Mouse (Mus musculus) small intestine, adult 2 months (tissue): ENCODE data around the gene Rbm43. TPM values are rescaled to one million over a fixed set of nuclear protein-coding genes. Genes with fewer than 3 reads are reported as not detected.

Experiments used
- H3K27ac ChIP-seq: fragments of 200-500 bp; 2 replicates; pipeline ENCODE4 v1.5.1; 2012; ENCODE audit warnings: low read depth, low read length, control low read depth, inconsistent platforms; ENCODE audit not compliant: insufficient read depth
- H3K27me3 ChIP-seq: fragments of 200-500 bp; 2 replicates; pipeline ENCODE4 v1.6.1; 2012; ENCODE audit warnings: mild to moderate bottlenecking, moderate library complexity, low read length, inconsistent platforms; ENCODE audit not compliant: control insufficient read depth, insufficient read depth
- H3K36me3 ChIP-seq: fragments of 200-500 bp; 2 replicates; pipeline ENCODE4 v1.6.1; 2012; ENCODE audit warnings: mild to moderate bottlenecking, low read length, control low read depth, inconsistent platforms; ENCODE audit not compliant: control insufficient read depth, insufficient read depth
- H3K4me1 ChIP-seq: fragments of 200-500 bp; 2 replicates; pipeline ENCODE4 v1.6.1; 2012; ENCODE audit warnings: low read length, inconsistent platforms, mixed read lengths; ENCODE audit not compliant: control insufficient read depth, insufficient read depth, insufficient read length
- H3K4me3 ChIP-seq: fragments of 200-500 bp; 2 replicates; pipeline ENCODE4 v1.5.1; 2012; ENCODE audit warnings: low read depth, mild to moderate bottlenecking, control low read depth, inconsistent platforms, low read length, moderate library complexity
- CTCF ChIP-seq: fragments of 200-500 bp; IDR thresholded peaks from 2 replicates; pipeline ENCODE4 v1.5.1; 2012; ENCODE audit warnings: low read depth, mild to moderate bottlenecking, control low read depth, inconsistent platforms, low read length, moderate library complexity, mixed read lengths; ENCODE audit not compliant: insufficient replicate concordance, insufficient read length; ENCODE audit errors: extremely low read depth
- POLR2A ChIP-seq: fragments of 200-500 bp; IDR thresholded peaks from 2 replicates; pipeline ENCODE4 v1.6.1; 2012; ENCODE audit warnings: low read depth, mild to moderate bottlenecking, control low read depth, inconsistent platforms, low read length, moderate library complexity
- WGBS: fragments of 180-500 bp; shearing (Covaris S2); methylation state at CpG from one replicate; pipeline ENCODE4 v1.1.7; 2018; 5-methylcytosine and 5-hydroxymethylcytosine counted together
- polyA plus RNA-seq: library from polyadenylated mRNA; depleted of rRNA; stranded (reverse); fragments of >200 nt; gene quantifications from 2 replicates; pipeline ENCODE4 v1.2.3, GENCODE M21; 2012; rRNA removed

Rbm43 gene
- polyA plus RNA-seq, 1 experiment: 3.5 TPM

GRCm38 (mm10) chr2:51880143-51880542 lies 54.8 kb downstream of the Rbm43 start:
- no peaks in the 10 kb centered on the region for H3K4me1 ChIP-seq
- WGBS: 69% methylated on average over 1 of the region's 1 CpGs
- no peak for TF ChIP-seq POLR2A
- TF ChIP-seq CTCF: no peak

More at GRCm38 (mm10) chr2:51880143-51880542, 54.8 kb downstream of the Rbm43 start:
- no peak overlapping the region for H3K4me3 ChIP-seq
- no peaks in the 10 kb centered on the region for H3K36me3 ChIP-seq
- H3K27me3 ChIP-seq: no peaks in the 10 kb centered on the region
- no peak overlapping the region for H3K27ac ChIP-seq

Other genes starting within 250 kb of the Rbm43 start
- 1.9 and 6.1 TPM in 2 replicates for gene Nmi, start 38.3 kb upstream of the Rbm43 start, polyA plus RNA-seq
- 0.13 and 0.23 TPM in 2 replicates for gene Tnfaip6, start 102.8 kb upstream of the Rbm43 start, polyA plus RNA-seq
- 0.18 and 0.79 TPM in 2 replicates for gene Rif1, start 137.7 kb upstream of the Rbm43 start, polyA plus RNA-seq